In genomic region chr11:107026554-107027430, GRCm38 (mm10) we compare ENCODE assay signal across 8 mouse cellular contexts. TPM values are rescaled to one million over a fixed set of nuclear protein-coding genes. Genes with fewer than 3 reads are reported as not detected.
DNase-seq lines count a peak whose midpoint lies in the region; ATAC-seq and TF ChIP-seq lines count a peak whose summit lies in the region.

No protein-coding gene starts in this region.

- ATAC-seq in embryonic facial prominence, embryonic 13.5 days (ENCODE audit: insufficient number of reproducible peaks, insufficient read depth, low FRiP score, low TSS enrichment, low read depth): no peak
- no peak for ATAC-seq in neural tube, embryonic 15.5 days (ENCODE audit: low FRiP score)
- ATAC-seq in frontal cortex, adult (ENCODE audit: low TSS enrichment): no peak

- no peak for TF ChIP-seq POLR2A in lung, adult 2 months (IDR thresholded peaks at IDR 0.05; ENCODE audit: borderline replicate concordance, extremely low read depth, low read depth, low read length)

- peaks cover 25% of the 10 kb centered on the region for H3K27me3 ChIP-seq in embryonic facial prominence, embryonic 13.5 days
- H3K27me3 ChIP-seq in limb, embryonic 10.5 days (ENCODE audit: low read depth, poor library complexity, severe bottlenecking): peaks cover 55% of the 10 kb centered on the region
- peaks cover 3% of the 10 kb centered on the region; the same call in 1 of the 2 replicates for H3K27me3 ChIP-seq in neural tube, embryonic 15.5 days (replicated peaks)

- no peak for TF ChIP-seq CTCF in lung, adult 2 months (IDR thresholded peaks at IDR 0.05; ENCODE audit: insufficient read depth, low read length)

- no peak overlapping the region for H3K27ac ChIP-seq in embryonic facial prominence, embryonic 13.5 days
- H3K27ac ChIP-seq in limb, embryonic 10.5 days: no peak overlapping the region
- peak overlapping the region; percentile 78; the same call in 1 of the 2 replicates for H3K27ac ChIP-seq in neural tube, embryonic 15.5 days (replicated peaks)

- H3K4me1 ChIP-seq in lung, adult 2 months (ENCODE audit: control insufficient read depth, insufficient read depth, low read length): peaks cover 11% of the 10 kb centered on the region
- peaks cover 36% of the 10 kb centered on the region for H3K4me1 ChIP-seq in embryonic facial prominence, embryonic 13.5 days
- H3K4me1 ChIP-seq in limb, embryonic 10.5 days: peaks cover 48% of the 10 kb centered on the region
- H3K4me1 ChIP-seq in neural tube, embryonic 15.5 days: peaks cover 39% of the 10 kb centered on the region

- H3K9me3 ChIP-seq in embryonic facial prominence, embryonic 13.5 days: no peaks in the 10 kb centered on the region
- no peaks in the 10 kb centered on the region for H3K9me3 ChIP-seq in limb, embryonic 10.5 days (replicated peaks)
- H3K9me3 ChIP-seq in neural tube, embryonic 15.5 days (replicated peaks): no peaks in the 10 kb centered on the region

- H3K4me2 ChIP-seq in embryonic facial prominence, embryonic 13.5 days: peak overlapping the region; percentile 80
- H3K4me2 ChIP-seq in neural tube, embryonic 15.5 days: peak overlapping the region; percentile 95

- no peaks in the 10 kb centered on the region for H3K36me3 ChIP-seq in embryonic facial prominence, embryonic 13.5 days
- no peaks in the 10 kb centered on the region for H3K36me3 ChIP-seq in limb, embryonic 10.5 days
- no peaks in the 10 kb centered on the region for H3K36me3 ChIP-seq in neural tube, embryonic 15.5 days

- H3K4me3 ChIP-seq in lung, adult 2 months (replicated peaks; ENCODE audit: extremely low read depth, low read depth, low read length): peak overlapping the region; percentile 99
- H3K4me3 ChIP-seq in embryonic facial prominence, embryonic 13.5 days: peak overlapping the region; percentile 68
- peak overlapping the region; percentile 79 for H3K4me3 ChIP-seq in limb, embryonic 10.5 days
- peak overlapping the region; percentile 70 for H3K4me3 ChIP-seq in neural tube, embryonic 15.5 days (replicated peaks)

- 6% methylated on average over 12 of the region's 12 CpGs for WGBS in lung, adult 2 months
- 8% methylated on average over 12 of the region's 12 CpGs for WGBS in embryonic facial prominence, embryonic 13.5 days
- 9% methylated on average over 12 of the region's 12 CpGs for WGBS in limb, embryonic 10.5 days
- WGBS in neural tube, embryonic 15.5 days: 6% methylated on average over 12 of the region's 12 CpGs

- no peak overlapping the region for H3K9ac ChIP-seq in embryonic facial prominence, embryonic 13.5 days
- H3K9ac ChIP-seq in neural tube, embryonic 15.5 days (replicated peaks): peak overlapping the region; percentile 62; the same call in 1 of the 2 replicates

- DNase-seq in lung, adult 2 months: no peak
- no peak for DNase-seq in lung, postnatal 14 days
- DNase-seq in limb, embryonic 10.5 days (ENCODE audit: low spot score): no peak
- DNase-seq in kidney, adult 18-20 months: no peak
- no peak for DNase-seq in adrenal gland, postnatal 25 days

RNA-seq across cellular contexts. Expression of gene 1810010H24Rik, which starts 1.3 kb away (rescaled TPM):
- polyA plus RNA-seq in lung, adult 2 months (2012; rRNA removed): 39.7 and 53.1 TPM in 2 replicates
- polyA plus RNA-seq in embryonic facial prominence, embryonic 13.5 days (2015; fragmentation: Nextera tagmentation; extraction: Ambion mirVana): 1.9 and 2.0 TPM in 2 replicates
- polyA plus RNA-seq in limb, embryonic 10.5 days (2016; fragmentation: Nextera tagmentation; extraction: Ambion mirVana): 0.65 and 1.4 TPM in 2 replicates
- 6.6 and 7.6 TPM in 2 replicates for polyA plus RNA-seq in neural tube, embryonic 15.5 days (2015; fragmentation: Nextera tagmentation; extraction: Ambion mirVana)
- total RNA-seq in adrenal gland, postnatal 25 days (2021): 2.8 and 4.2 TPM in 2 replicates

RNA-seq across cellular contexts. Expression of gene Kpna2, which starts 27.5 kb away (rescaled TPM):
- polyA plus RNA-seq in lung, adult 2 months (2012; rRNA removed): 3.0 and 13.6 TPM in 2 replicates
- polyA plus RNA-seq in embryonic facial prominence, embryonic 13.5 days (2015; fragmentation: Nextera tagmentation; extraction: Ambion mirVana): 289 and 398 TPM in 2 replicates
- 635 and 653 TPM in 2 replicates for polyA plus RNA-seq in limb, embryonic 10.5 days (2016; fragmentation: Nextera tagmentation; extraction: Ambion mirVana)
- polyA plus RNA-seq in neural tube, embryonic 15.5 days (2015; fragmentation: Nextera tagmentation; extraction: Ambion mirVana): 120 and 190 TPM in 2 replicates
- total RNA-seq in adrenal gland, postnatal 25 days (2021): 34.7 and 36.0 TPM in 2 replicates
